Mouse (Mus musculus) liver, embryonic 16.5 days (tissue): ENCODE data around the gene Fam111a. TPM values are rescaled to one million over a fixed set of nuclear protein-coding genes. Genes with fewer than 3 reads are reported as not detected.
A peak's percentile ranks its signal among the peaks of the same experiment; 100 is the strongest.

ENCODE experiments used
- ATAC-seq: fragments of 200-750 bp; cut with Nextera tagmentation; 2 replicates; pipeline ENCODE4 v1.8.0; 2017; ENCODE audit warnings: low read depth, mild to moderate bottlenecking, moderate number of reproducible peaks, moderate library complexity
- H3K27ac ChIP-seq: fragments of 300-500 bp; sonication (generic); 2 replicates; pipeline ENCODE4 v1.5.1; 2014; ENCODE audit warnings: mild to moderate bottlenecking, low read length
- H3K27me3 ChIP-seq: fragments of 300-500 bp; sonication (generic); 2 replicates; pipeline ENCODE4 v1.6.1; 2014; ENCODE audit warnings: low read depth, low read length, mixed read lengths; ENCODE audit not compliant: control insufficient read depth, insufficient read depth
- H3K36me3 ChIP-seq: fragments of 300-500 bp; sonication (generic); 2 replicates; pipeline ENCODE4 v1.6.1; 2014; ENCODE audit warnings: mild to moderate bottlenecking; ENCODE audit not compliant: control insufficient read depth, insufficient read depth
- H3K4me1 ChIP-seq: fragments of 300-500 bp; sonication (generic); 2 replicates; pipeline ENCODE4 v1.6.1; 2014; ENCODE audit warnings: low read depth, low read length, mixed read lengths; ENCODE audit not compliant: control insufficient read depth
- H3K4me2 ChIP-seq: fragments of 300-500 bp; sonication (generic); 2 replicates; pipeline ENCODE4 v1.6.1; 2014; ENCODE audit warnings: low read depth, low read length, mixed read lengths
- H3K4me3 ChIP-seq: fragments of 300-500 bp; sonication (generic); 2 replicates; pipeline ENCODE4 v1.5.1; 2014; ENCODE audit warnings: low read depth, mild to moderate bottlenecking, low read length
- H3K9ac ChIP-seq: fragments of 300-500 bp; sonication (generic); 2 replicates; pipeline ENCODE4 v1.6.1; 2014; ENCODE audit warnings: low read depth, low read length
- H3K9me3 ChIP-seq: fragments of 300-500 bp; sonication (generic); replicated peaks from 2 replicates; pipeline ENCODE4 v1.6.1; 2016; ENCODE audit warnings: low read length; ENCODE audit not compliant: control insufficient read depth
- WGBS: fragments of 180-500 bp; shearing (Covaris S2); extraction: QIAGEN DNeasy Blood & Tissue Kit; methylation state at CpG from one replicate; pipeline ENCODE4 v1.1.7; 2014; ENCODE audit not compliant: insufficient replicate concordance; 5-methylcytosine and 5-hydroxymethylcytosine counted together
- polyA plus RNA-seq: library from polyadenylated mRNA; unstranded; fragments of >200 nt; fragmentation: Nextera tagmentation; extraction: Ambion mirVana; gene quantifications from 2 replicates; pipeline ENCODE4 v1.2.1, GENCODE M21; 2015

Gene Fam111a
- polyA plus RNA-seq, 1 experiment from 2014 or later = 21.7 TPM

DNA sequence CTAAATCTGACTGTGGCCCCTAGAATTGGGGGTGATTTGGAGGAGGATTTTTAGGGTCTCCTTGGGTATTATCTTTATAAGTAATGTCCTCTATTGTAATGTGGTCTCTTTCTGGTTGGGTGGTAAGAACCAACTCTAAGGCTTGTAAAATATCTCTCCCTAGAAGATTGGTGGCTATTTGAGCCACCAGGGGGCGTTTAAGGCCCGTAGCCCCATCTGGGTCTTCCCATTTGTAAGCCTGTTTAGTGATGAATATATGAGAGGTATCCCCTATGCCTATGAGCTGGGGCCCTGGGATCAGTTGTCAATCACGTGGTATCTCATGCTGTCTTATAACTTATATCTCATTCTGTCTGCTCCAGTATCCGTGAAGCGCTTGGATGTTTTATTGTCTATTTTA, 3.6 kb downstream of the Fam111a start:
- Histone ChIP-seq H3K27ac (no peak overlapping the region), H3K4me2 (no peak overlapping the region), H3K9ac (no peak overlapping the region), H3K4me1 (no peaks in the 10 kb centered on the region), H3K36me3 (no peaks in the 10 kb centered on the region), H3K9me3 (no peaks in the 10 kb centered on the region), H3K4me3 (no peak overlapping the region), H3K27me3 (no peaks in the 10 kb centered on the region)
- 53% methylated on average over 5 of the region's 5 CpGs for WGBS
- no peak for ATAC-seq

DNA sequence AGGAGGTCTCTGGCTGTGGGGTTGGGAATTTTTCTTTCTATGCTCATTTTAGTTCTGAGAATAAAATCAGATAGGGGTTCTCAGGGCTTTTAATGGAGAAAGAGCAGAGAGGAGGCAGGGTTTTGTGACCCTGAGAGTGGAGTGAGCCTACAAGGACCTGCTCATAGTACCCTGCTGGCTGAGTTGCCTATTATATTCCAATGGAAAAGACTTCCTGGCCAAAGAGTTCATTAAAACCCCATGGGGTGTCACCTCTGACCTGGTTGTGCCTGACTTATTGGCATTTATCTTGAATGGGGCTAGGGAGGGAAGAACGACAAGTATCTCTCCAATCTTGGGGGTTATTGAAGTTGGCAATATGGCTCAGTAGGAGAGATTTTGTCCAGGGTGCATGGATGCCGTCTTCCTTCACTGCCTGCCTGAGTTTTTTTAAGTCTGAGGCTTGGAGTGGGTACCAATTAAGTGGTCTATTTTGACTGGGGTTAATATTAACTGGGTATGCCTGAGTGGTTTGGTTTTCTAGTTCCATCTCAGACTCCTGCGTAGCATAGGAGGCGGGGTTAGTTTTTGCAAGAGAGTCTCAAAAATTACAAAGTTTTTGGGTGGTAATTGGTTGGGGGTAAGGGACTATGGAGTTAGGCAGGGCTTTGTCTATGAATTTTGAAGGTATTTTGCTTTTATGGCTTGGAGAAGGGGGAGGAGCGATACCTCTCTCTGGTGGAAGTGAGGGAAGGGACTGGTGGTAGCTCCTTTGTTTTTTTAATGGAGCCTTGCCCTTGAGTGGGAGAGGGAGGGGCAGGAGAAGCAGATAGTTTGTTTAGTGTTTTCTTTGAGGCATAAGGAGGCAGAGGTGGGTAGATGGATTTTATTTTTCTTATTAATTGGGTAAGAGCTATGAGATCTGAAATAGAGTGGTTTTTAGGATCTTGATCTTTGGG, 4.7 kb downstream of the Fam111a start:
- no peaks in the 10 kb centered on the region for H3K27me3 ChIP-seq
- H3K4me3 ChIP-seq = no peak overlapping the region
- no peaks in the 10 kb centered on the region for H3K4me1 ChIP-seq
- H3K4me2 ChIP-seq = no peak overlapping the region
- no peak overlapping the region for H3K27ac ChIP-seq
- no peak for ATAC-seq
- no peak overlapping the region for H3K9ac ChIP-seq
- H3K36me3 ChIP-seq = no peaks in the 10 kb centered on the region
- H3K9me3 ChIP-seq = no peaks in the 10 kb centered on the region
- 65% methylated on average over 5 of the region's 5 CpGs for WGBS

DNA sequence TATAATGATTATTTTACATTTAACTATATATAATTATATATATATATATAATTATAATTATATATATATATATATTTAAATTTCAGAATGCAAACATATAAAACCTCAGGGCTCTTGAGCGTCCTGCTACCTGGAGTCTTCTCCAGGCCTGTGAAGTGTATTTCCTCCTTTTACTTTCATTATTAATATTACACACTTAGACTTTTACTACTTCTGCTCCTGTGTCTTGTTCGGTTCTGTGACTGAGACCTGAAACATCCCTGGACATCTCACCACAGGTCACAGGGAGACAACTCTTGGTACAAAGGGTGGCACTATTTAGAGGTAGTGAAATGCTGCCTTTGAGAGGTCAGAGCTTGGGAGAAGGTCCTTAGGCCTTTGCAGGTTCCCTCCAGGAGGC, 10.8 kb downstream of the Fam111a start:
- no peaks in the 10 kb centered on the region for H3K27me3 ChIP-seq
- no peak overlapping the region for H3K4me3 ChIP-seq
- no peaks in the 10 kb centered on the region for H3K4me1 ChIP-seq
- no peak overlapping the region for H3K9ac ChIP-seq
- no peaks in the 10 kb centered on the region for H3K9me3 ChIP-seq
- no peak overlapping the region for H3K27ac ChIP-seq
- no peak overlapping the region for H3K4me2 ChIP-seq
- no peak for ATAC-seq
- H3K36me3 ChIP-seq = no peaks in the 10 kb centered on the region
- 58% methylated on average over 2 of the region's 2 CpGs for WGBS

DNA sequence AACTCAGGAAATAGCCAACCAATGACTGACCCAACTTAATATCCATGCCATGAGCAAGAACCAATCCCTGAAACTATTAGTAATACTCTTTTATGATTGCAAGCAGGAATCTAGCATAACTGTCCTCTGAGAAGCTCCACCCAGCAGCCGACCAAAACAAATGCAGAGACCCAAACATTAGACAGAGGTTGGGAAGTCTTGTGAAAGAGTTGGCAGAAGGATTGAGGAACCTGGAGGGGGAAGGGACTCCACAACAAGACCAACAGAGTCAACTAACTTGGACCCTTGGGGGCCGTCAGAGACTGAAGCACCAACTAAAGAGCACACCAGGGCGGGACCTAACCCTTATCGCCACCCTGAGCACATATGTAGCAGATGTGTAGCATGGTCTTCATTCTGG, 12.7 kb downstream of the Fam111a start:
- Histone ChIP-seq H3K27me3 (no peaks in the 10 kb centered on the region), H3K36me3 (no peaks in the 10 kb centered on the region), H3K4me2 (no peak overlapping the region), H3K4me3 (no peak overlapping the region), H3K9ac (no peak overlapping the region), H3K27ac (no peak overlapping the region), H3K9me3 (no peaks in the 10 kb centered on the region), H3K4me1 (no peaks in the 10 kb centered on the region)
- no peak for ATAC-seq
- 65% methylated on average over 4 of the region's 4 CpGs for WGBS

DNA sequence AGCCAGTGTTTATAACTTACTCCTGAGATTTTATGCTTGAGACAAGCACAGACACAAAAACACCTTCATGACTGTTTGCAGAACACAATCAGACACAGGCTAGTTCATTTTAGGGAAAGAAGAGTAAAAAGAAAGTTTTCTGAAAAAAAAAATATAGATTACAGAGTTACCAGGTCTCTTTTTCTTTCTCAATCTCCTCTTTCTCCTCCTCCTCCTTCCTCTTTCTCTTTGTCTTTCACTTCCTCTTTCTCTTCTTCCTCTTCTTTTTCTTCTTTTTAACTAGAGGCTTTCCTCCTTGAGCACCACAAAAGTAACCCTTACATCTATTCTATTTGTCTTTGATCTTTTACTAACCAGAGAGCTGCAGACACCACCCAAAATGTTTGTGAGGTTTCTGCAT, 18.7 kb downstream of the Fam111a start:
- Histone ChIP-seq H3K9me3 (no peaks in the 10 kb centered on the region), H3K9ac (no peak overlapping the region), H3K4me1 (no peaks in the 10 kb centered on the region), H3K4me2 (no peak overlapping the region), H3K27ac (no peak overlapping the region), H3K36me3 (no peaks in the 10 kb centered on the region), H3K27me3 (no peaks in the 10 kb centered on the region), H3K4me3 (no peak overlapping the region)
- ATAC-seq = no peak

DNA sequence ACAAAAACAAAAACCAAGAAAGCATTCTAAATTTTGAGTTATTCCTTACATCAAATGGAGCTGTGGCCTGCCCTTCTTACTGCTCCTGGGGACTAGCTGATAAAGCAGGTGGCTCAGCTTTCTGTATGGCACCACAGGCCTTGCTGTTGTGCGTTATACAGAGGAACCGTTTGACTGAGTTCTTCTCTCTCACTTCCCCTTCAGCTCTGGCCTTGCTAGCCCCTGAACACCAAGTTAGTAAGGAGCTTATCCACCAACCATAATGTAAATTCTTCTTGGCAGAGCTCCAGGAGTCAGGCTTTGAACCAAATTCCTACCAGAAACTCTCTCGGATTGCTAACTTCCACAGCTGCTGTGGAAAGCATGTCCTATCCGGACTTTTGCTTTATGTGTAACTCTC, 21.5 kb downstream of the Fam111a start:
- ATAC-seq = no peak
- 32% methylated on average over 4 of the region's 4 CpGs for WGBS
- no peak overlapping the region for H3K4me2 ChIP-seq
- H3K27me3 ChIP-seq = no peaks in the 10 kb centered on the region
- H3K4me3 ChIP-seq = no peak overlapping the region
- H3K9ac ChIP-seq = no peak overlapping the region
- H3K36me3 ChIP-seq = no peaks in the 10 kb centered on the region
- no peaks in the 10 kb centered on the region for H3K9me3 ChIP-seq
- H3K27ac ChIP-seq = no peak overlapping the region
- no peaks in the 10 kb centered on the region for H3K4me1 ChIP-seq

DNA sequence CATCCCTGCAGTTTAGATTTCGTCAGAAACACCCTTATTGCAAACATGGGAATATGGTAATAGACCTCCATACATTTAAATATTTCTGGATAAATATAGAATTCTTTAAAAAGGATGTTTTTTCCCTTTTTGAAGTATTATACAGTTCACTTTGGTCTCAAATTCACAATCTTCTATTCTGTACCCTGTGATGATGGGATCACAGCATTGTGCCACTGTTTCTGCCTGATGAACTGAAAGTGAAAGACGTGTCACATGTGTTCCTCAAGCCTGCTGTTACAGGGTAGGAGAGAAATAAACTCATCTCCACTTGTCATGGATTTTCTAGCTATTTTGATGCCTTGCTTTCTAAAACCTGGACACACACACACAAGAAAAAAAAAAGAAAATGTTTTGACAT, 25.3 kb downstream of the Fam111a start:
- peaks cover 16% of the 10 kb centered on the region for H3K4me1 ChIP-seq
- ATAC-seq = no peak
- H3K4me3 ChIP-seq = no peak overlapping the region
- 55% methylated on average over 2 of the region's 2 CpGs for WGBS
- H3K36me3 ChIP-seq = no peaks in the 10 kb centered on the region
- H3K27me3 ChIP-seq = no peaks in the 10 kb centered on the region
- no peak overlapping the region for H3K27ac ChIP-seq
- H3K9ac ChIP-seq = no peak overlapping the region
- no peak overlapping the region for H3K4me2 ChIP-seq
- H3K9me3 ChIP-seq = no peaks in the 10 kb centered on the region

DNA sequence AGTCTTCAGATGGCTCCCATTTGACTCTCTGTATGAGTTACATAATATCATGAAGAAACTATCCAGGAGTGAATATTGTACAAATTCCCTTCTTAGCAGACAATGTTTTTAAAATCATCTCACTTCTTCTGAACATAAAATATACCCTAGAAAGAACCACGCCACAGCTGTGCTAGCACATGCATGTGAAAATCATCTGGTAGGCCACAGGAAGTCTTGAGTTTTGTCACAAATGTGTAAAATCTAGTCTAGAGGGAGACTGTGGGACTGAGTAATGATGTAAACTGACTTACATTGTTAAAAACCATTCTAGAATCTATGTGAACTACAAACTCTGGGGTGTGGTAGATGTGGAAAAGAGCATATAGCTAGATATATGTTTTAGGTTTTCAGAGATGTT, 26.1 kb downstream of the Fam111a start:
- H3K27me3 ChIP-seq = no peaks in the 10 kb centered on the region
- H3K27ac ChIP-seq = no peak overlapping the region
- H3K36me3 ChIP-seq = peaks cover under 1% of the 10 kb centered on the region; the same call in 1 of the 2 replicates
- H3K4me1 ChIP-seq = peaks cover 16% of the 10 kb centered on the region
- H3K9me3 ChIP-seq = no peaks in the 10 kb centered on the region
- ATAC-seq = no peak
- no peak overlapping the region for H3K9ac ChIP-seq
- WGBS = 70% methylated on average over 1 of the region's 1 CpGs
- H3K4me2 ChIP-seq = no peak overlapping the region
- H3K4me3 ChIP-seq = no peak overlapping the region

DNA sequence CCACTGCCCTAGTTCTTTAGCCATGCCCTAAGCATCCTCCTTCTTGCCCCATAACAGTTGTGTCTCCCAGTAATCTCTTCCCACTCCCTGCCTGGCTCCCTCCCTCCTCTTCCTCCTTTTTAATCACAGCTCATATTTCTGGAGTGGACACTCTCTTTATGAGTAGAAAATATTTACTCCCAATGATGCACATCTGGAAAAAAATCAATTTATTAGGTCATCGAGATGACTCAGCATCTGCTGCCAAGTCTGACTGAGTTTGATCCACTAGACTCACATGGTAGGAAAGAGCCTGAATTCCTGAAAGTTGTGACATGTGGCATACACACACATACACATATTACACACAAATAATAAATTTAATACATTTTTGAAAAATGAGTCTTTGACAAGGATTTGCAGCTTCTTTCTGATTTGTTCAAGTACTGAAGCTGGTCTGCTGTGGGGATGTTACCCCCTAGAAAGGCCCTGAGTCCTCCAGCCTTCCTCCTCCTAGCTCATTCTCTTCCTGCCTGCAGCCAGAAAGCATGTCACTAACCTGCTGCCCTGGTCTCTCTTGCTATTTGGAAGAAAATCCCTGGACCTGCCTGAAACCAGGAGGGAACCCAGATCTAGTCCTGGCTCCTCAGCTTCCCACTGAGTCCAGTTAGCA, 27.2 kb downstream of the Fam111a start:
- Histone ChIP-seq H3K9ac (peak overlapping the region; percentile 62), H3K4me2 (peak overlapping the region; percentile 69), H3K27me3 (no peaks in the 10 kb centered on the region), H3K27ac (peak overlapping the region; percentile 79), H3K9me3 (no peaks in the 10 kb centered on the region), H3K36me3 (peaks cover 7% of the 10 kb centered on the region), H3K4me1 (peaks cover 16% of the 10 kb centered on the region), H3K4me3 (peak overlapping the region; percentile 80)
- no peak; the same call in 1 of the 2 replicates for ATAC-seq
- WGBS = 58% methylated on average over 1 of the region's 1 CpGs
